Mouse (Mus musculus): ENCODE results near the gene Ctsk. TPM values are rescaled to one million over a fixed set of nuclear protein-coding genes. Genes with fewer than 3 reads are reported as not detected.
A peak's percentile ranks its signal among the peaks of the same experiment; 100 is the strongest.

The Ctsk gene
- total RNA-seq (2021) = 10 to 100 TPM; 18.8 to 24.2 TPM
- long read RNA-seq, experiment 1, transcript Ctsk-201 (8 exons, 1,512 nt) = major isoform, 11 of 17 reads
- long read RNA-seq, experiment 1, partial matches to known transcripts = 4 of 17 reads
- long read RNA-seq, experiment 1, other reads (novel, unspliced or antisense) = 2 of 17 reads
- long read RNA-seq, experiment 2, transcript Ctsk-201 (8 exons, 1,512 nt) = major isoform, 6 of 11 reads
- long read RNA-seq, experiment 2, partial matches to known transcripts = 3 of 11 reads
- long read RNA-seq, experiment 2, other reads (novel, unspliced or antisense) = 2 of 11 reads

DNA sequence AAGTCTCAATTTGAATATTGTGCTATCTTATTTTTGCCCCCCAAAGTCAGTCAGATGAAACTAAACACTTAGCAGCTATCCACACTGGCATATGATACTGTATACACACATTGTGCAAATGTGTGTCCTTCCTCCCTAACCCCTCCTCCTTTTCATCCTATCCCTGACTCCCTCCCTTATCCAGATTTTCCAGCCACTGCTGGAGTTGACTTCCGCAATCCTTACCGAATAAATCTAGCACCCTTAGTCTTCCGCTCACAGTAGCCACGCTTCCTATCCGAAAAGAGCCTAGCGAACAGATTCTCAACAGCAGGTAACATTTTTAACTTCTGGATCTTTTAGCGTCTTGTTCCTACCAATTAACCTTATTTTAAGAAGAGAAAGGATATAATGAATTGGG lies at the start of gene Ctsk:
Gene Ctsk, plus strand, starts transcription at position 233 of the 400 bp plus-strand sequence.
- no peak for DNase-seq (ENCODE audit: low spot score in 2 of 2)

DNA sequence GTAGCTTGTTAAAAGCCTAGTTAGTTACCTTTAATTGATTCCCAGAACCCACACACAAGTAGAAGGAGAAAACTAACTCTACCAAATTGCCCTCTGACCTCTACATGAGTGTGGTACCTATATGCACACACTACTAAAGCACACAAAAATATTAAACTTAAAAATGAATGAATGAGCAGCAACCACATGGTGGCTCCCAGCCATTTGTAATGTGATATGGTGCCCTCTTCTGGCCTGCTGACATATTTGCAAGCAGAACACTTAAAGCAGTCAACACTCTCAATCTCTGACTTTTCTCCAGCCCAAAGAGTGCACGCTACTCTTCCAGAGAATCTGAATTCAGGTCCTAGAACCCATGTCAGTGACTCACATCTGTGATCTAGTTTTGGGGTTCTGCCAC lies 48.6 kb upstream of the Ctsk start:
- no peak for DNase-seq (ENCODE audit: low spot score in 2 of 2)

DNA sequence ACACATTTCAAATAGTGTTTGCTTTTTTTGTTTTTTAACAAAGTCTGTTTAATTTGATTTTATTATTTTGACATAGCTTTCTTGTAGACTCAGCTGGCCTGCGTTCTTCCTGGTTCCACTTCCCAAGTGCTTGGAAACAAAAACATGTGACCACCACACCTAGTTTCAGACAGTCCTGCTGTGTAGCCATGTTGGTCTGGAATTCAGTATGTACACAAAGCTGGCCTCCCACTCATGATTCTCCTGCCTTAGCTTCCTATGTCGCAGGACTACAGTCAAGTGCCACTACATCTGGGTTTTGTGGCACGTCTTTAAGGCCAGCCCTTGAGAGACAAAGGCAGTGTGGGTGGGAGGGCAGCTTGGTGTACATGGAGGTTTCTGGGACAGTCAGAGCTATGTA lies 48.1 kb upstream of the Ctsk start:
- DNase-seq (ENCODE audit: low spot score in 2 of 2) = no peak

DNA sequence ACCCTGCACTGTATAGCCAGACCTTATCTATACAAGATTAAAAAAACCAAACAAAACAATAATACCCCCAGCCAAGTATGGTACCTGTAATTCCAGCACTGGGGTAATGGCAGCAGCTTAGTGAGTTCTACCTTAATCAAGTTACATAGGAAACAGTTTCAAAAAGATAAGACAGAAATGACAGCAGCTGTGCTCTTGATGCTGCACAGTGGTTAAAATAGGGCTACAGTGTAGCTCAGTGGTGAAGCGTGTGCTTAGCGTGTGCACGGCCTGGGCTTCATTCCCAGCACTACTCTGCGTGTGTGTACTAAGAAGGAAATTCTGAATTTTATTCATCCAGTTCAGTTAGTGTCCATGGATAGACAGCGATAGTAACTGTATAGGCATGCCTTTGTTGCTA lies 42.7 kb upstream of the Ctsk start:
- no peak for DNase-seq (ENCODE audit: low spot score in 2 of 2)

DNA sequence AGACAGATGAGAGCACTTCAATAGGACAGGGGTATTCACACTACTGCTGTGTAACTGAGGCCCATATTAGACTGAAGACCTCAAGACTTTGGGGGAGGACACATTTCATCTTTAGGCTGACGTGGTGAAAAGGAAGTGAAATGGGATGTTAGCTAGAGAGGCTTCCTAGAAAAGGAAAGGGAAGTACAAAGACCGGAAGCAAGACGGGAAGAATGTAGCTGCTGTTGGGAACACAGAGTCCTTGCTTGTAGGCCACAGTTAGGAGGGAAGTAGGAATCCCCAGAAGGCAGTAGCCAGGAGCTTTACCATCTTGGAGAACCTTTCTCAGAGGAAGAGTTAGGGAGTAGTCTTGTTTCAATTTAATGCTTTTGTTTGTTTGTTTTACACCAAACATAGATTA lies 41.3 kb upstream of the Ctsk start:
- no peak for DNase-seq (ENCODE audit: low spot score in 2 of 2)

DNA sequence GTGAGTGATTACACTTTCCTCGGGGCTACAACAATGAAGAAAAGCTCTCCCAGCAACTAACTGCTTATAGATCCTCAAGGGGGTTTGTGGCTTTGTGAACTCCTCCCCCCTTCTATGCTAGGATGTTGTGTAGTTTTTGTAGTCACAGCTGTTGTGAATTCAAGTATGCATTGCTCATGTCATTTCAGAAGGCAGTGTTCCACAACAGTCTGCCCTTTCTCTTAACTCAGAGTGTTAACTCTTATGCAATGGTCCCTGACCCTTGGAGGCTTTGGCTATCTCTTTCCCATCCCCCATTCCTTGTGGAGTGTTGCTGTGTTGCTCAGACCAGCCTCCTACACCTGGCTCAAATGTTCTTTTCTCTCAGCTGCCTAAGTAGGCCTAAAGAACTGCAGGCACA lies 39.7 kb upstream of the Ctsk start:
- DNase-seq (ENCODE audit: low spot score in 2 of 2) = no peak

DNA sequence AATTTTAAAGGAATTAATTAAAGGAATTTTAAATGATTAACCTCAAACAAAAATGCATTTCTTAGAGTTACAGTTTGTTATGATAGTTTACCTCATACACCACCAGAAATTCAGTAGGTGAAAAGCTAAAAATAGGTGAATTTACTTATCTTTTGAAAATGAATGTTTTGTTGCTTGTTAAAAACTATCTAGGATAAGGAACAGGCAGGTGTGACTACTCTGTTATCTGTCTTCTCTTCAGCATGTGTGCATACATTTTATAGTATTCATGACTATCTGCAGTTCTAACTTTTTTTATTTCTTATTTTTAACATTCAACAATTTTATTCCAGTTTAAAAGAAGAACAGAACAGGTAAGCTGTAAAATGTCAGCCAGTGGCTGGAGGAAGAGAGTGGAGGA lies 35.2 kb upstream of the Ctsk start:
- DNase-seq (ENCODE audit: low spot score in 2 of 2) = no peak

DNA sequence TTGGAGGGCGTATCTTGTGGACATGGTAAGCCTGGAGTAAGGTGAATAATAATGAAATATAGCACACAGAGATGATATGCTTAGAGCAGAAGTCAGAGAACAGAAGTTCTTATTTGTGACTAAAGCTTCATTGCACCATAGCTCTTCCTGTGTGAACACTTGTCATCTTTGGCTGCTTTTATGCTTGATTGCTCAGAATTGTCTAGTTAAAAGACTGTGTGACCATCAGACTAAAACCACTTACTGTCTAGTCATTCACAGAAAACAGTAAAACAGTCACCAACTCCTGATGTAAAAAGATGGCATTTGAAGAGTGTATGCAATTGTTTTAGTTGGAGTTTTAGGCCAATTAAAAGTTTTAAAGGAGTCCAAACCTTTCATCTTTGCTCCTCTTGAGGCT lies 20.1 kb upstream of the Ctsk start:
- DNase-seq (ENCODE audit: low spot score in 2 of 2) = no peak

DNA sequence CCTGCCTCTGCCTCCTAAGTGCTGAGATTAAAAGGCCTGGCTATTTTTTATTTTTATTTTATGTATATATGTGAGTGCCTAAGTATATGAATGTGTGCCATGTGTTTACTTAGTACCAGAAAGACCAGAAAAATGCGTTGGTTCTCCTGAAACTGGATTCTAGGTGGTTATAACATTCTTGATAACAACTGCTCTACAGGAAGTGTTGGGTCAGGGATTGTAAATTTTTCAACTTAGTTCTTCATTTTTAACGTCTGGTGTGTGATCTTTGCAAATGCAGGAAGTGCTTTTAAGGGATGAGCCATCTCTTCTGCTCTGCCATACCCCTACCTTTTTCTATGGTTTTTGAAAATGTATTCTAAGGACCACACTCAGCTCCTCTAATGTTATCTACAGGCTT lies 12.6 kb upstream of the Ctsk start:
- DNase-seq (ENCODE audit: low spot score in 2 of 2) = no peak

DNA sequence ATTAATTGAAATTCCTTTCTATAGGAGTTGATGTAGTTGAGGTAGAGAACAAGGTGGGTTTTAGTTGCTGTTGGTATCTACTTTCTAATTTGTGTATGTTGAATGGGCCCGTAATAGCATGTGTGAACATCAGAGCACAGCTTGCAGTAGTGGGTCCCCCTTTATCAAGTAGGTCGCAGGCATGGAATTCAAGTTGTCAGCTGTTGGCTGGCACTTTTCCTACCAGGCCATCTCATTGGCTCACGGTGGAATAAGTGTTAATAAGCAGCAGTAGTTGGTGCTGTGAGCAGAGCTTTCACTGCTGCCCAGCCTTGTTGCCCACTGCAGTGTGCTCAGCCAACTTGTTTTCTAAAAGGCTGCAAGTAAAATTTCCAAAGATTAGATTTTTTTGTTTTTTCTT lies 10.4 kb upstream of the Ctsk start:
- no peak for DNase-seq (ENCODE audit: low spot score in 2 of 2)

DNA sequence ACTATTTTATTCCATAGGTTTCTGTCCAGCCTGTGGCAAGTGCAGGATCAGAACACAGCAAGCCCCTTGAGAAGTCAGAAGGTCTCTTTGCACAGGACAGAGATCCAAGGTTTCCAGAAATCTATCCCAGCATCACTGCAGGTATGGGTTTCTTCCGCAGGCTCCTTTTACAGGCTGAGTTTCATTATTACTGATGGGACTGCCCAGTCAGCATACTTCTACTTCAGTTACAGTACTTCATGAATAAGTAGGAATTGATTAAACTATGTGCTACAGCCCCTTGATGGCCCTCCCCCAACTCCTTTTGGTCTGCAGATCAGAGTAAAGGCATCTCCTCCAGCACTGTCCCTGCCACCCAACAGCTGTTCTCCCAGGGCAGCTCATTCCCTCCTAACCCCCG lies 8.8 kb upstream of the Ctsk start:
- no peak for DNase-seq (ENCODE audit: low spot score in 2 of 2)

DNA sequence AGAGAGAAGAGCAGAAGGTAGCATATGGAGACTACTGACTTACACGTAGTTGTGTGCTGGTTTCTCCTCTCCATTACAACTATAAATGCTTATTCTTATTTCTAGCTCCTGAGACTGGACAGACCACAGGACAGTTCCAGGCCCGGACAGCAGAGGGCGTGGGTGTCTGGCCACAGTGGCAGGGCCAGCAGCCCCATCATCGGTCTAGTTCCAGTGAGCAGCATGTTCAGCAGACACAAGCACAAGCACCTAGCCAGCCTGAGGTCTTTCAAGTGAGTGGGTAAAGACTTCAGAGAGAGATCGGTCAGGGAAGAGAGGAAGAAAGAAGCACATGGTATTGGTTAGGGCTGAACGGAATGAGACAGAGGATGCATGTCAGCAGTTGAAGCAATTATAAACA lies 4.7 kb upstream of the Ctsk start:
- DNase-seq (ENCODE audit: low spot score in 2 of 2) = peak; percentile 21 to 29

DNA sequence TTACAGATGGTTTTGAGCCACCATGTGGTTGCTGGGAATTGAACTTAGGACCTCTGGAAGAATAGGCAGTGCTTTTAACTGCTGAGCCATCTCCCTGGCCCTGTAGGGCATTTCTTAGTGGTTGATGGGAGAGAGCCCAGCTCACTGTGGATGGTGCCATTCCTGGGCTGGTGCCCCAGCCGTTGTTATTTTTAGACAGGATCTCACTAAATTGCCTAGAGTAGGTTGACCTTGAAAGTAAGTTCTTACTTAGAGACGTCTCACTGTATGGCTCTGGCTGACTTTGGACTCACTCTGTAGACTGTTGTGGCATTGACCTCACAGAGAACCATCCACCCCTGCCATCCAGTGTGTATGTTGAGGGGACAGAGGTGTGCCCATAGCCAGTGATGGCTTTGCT lies 827 bp upstream of the Ctsk start:
- no peak for DNase-seq (ENCODE audit: low spot score in 2 of 2)

DNA sequence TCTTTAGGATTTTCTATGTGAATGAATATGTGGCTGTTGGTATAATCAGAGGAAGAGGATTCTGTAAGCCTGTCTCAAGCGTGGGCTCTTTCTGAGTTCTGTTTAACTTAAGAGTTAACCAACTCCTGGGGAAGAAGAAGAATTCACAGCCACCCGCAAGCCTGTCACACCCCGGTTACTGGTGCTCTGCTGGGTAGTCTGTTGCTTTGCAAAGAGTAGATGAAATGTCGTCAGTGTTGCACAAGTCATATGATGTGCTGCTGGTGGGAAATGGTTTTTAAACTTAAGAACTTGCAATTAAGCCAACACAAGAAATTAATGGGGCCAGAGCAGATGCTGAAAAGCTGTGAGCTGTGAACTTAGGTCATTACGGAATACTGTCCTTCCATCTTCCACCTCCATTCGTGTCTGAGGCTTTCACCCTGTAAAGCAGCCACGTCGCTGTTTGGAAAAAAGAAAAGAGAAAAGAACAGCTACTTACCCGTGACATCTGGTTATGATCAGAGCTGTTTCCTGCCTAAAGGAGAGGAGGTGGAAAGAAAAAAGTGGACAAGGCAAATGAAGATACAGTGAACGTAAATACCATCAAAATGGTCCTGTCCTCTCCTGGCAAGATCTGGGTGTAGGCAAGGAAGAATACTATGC lies 562 bp downstream of the Ctsk start:
- DNase-seq (ENCODE audit: low spot score in 2 of 2) = no peak

DNA sequence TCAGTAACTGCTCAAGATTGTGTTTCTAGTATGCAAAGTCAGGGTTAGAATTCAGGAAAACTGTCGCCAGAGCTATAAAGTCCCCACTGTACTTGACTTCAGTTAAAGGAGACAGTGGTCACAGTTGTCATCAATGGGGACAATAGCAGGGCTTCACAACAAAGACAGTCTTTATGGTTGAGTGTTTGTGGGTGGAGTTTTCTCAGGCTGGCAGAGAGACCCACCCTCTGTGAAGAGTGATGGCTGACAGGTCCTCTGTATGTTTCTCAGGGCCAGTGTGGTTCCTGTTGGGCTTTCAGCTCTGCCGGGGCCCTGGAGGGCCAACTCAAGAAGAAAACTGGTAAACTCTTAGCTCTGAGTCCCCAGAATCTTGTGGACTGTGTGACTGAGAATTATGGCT lies 3.3 kb downstream of the Ctsk start:
- DNase-seq (ENCODE audit: low spot score in 2 of 2) = no peak

DNA sequence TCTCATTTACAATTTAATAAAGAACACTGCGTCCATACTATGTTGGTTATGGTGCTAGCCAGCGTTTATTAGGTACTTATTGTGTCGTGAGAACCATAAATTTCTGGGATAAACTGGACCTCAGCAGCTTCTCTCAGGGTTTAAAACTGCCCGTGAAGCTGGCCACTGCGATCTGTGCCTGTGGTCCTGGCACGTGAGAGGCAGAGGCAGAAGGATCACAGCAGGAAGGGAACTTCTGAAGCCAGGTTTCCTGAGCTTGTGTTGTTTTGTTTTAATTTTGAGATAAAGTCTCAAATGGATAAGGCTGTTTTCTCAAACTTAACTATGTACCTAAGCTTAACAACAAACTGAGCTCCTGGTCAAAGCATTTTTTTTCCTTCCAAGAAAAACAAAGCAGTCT lies 10.3 kb downstream of the Ctsk start:
- no peak for DNase-seq (ENCODE audit: low spot score in 2 of 2)

DNA sequence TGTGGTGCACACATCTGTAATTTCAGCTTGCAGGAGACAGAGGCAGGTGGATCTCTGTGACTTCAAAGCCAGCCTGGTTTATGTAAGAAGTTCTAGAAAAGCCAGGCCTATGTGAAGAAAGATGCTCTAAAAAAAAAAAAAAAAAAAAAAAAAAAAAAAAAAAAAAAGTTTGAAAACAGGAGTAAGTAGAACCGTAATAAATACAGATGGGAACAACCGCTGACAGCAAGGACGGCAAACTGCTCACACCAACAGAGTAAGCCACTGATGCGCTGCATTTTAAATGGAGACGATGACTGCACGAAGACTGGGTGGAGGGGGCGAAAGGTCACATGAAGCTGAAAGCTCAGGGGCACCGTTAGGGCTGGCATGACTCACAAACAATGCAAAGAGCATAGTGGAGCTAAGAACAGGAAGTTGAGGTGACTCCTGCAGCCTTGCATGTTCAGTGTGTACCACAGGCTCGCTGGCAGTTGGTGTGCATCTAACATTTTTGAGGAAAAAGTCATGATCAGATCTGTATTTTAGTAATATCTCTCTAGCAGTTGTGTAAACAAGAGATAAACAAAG lies 12.6 kb downstream of the Ctsk start:
- no peak for DNase-seq (ENCODE audit: low spot score in 2 of 2)

DNA sequence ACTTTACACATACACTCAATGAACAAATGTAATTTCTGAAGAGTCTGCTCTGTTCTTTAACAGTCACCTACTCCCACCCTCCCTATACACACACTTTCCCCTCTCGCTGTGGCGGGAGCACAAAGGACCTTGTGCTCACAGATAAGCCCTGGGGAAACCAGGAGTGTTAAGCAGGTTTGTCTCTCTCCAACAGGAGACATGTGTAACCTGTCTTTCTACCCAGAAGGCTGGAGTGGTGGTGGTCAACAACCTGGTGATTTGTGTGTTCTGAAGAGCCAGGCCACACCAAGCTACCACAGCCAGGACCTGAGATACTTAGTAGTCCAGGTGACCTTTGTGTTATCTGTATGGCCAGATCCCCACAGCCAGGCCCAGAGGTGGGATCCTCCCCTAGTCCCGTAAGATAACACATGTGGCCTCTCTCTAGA lies 17.6 kb downstream of the Ctsk start:
- no peak for DNase-seq (ENCODE audit: low spot score in 2 of 2)

DNA sequence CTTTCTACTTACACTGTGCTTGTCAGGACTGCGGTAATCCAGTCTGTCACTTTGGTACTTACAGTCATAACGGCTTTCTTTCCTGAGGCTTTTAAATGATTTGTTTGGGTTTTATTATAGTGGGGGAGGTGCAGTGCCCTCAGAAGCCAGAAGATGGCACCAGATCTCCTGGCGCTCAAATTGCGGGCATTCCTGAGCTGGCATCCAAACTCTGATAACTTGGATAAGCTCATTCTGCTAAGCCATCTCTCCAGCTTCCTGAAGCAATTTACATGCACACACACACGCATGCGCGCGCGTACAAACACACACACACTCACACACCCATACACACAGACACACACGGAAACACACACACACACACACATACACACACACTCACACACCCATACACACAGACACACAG lies 18.4 kb downstream of the Ctsk start:
- peak in 1 of 2 experiments; percentile 39 for DNase-seq (ENCODE audit: low spot score in 2 of 2)

DNA sequence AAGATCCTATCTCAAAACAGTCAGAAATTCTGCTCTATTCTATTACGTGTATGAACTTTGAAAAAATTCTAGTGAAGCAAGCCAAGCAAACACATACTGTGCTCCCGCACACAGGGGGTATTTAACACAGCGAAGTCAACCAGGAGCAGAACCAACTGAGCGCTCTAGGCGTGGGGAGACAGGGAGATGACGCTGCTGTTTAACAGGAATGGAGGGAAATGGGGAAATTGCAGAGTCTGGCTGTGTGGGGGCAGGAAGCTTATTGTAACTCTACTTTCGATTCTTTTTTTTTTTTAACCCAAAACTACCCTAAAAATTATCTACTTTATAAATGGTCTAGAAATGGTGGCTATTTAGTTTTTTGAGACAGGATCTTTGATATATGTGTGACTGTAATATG lies 19.8 kb downstream of the Ctsk start:
- DNase-seq (ENCODE audit: low spot score in 2 of 2) = no peak

DNA sequence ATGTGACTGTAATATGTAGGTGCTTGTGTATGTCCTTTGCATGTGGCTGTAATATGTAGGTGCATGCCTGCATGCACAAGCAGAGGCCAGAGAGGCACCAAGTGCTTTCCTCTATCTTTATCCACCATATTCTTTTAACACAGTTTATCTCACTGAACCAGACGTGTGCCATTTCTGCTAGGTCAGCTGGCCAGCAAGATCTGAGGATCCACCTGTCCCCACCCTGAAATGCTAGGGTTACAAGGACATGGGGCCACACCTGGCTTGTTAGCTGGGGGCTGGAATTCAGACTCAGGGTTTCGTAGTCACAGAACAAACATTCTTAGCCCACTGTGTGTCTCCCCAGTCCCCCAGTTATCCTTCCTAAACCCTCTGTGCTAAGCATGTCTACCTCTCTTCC lies 20.3 kb downstream of the Ctsk start:
- DNase-seq (ENCODE audit: low spot score in 2 of 2) = no peak

DNA sequence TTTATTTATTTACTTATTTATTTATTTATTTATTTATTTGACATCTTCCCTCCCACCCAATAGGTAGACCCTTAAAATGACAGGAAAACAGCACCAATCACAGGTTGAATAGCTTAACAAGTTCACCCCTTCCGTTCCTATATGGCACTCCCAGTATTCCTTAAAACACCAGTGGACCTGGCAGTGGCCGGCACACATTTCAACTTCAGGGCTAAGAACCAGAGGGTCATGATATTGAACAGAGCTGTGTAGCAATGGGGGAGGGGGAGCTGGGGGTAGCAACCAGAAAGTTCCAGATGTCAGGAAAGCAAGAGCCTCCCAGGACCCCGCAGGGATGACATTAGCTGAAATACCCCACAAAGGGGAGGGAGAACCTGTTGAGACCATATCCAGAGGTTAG lies 21.0 kb downstream of the Ctsk start:
- DNase-seq (ENCODE audit: low spot score in 2 of 2) = no peak

DNA sequence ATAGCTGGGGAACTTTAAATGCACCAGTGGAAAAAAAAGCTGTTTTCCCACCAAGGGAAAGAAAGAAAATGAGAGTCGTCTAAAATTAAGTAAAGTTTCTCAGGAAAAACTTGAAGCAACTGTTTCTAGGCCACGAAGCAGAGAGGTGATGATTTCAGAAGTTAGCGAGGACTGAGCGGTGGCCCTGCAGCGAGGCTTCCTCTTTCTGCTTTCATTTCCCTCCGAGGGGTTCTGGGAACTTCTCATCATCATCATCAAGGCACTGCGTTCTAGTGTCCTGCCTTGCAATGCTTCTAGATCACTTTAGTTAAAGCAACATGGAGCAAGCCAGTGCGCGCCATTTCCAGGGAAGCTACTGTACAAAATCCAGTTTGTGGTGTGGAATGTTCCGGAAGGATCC lies 22.1 kb downstream of the Ctsk start:
- DNase-seq (ENCODE audit: low spot score in 2 of 2) = no peak

Measured in adrenal gland, postnatal 4 days (tissue).